Mouse (Mus musculus): ENCODE measurements around the gene Ppfia3. TPM values are rescaled to one million over a fixed set of nuclear protein-coding genes. Genes with fewer than 3 reads are reported as not detected.

Ppfia3 gene
- polyA plus RNA-seq, 1 experiment: 0.79 TPM

GRCm38 (mm10) chr7:45325800-45326199, 41.0 kb downstream of the Ppfia3 start:
- Histone ChIP-seq H3K4me1 (no peaks in the 10 kb centered on the region), H3K27me3 (replicated peaks) (peaks cover 36% of the 10 kb centered on the region), H3K36me3 (replicated peaks; ENCODE audit: low read length) (peaks cover 13% of the 10 kb centered on the region), H3K9me3 (peaks cover 47% of the 10 kb centered on the region), H3K4me3 (replicated peaks) (no peak overlapping the region)
- TF ChIP-seq GATA1 (IDR thresholded peaks at IDR 0.05; ENCODE audit: borderline replicate concordance, low read length) (no peak), FLI1 (IDR thresholded peaks at IDR 0.05; ENCODE audit: low read length) (no peak)

DNA sequence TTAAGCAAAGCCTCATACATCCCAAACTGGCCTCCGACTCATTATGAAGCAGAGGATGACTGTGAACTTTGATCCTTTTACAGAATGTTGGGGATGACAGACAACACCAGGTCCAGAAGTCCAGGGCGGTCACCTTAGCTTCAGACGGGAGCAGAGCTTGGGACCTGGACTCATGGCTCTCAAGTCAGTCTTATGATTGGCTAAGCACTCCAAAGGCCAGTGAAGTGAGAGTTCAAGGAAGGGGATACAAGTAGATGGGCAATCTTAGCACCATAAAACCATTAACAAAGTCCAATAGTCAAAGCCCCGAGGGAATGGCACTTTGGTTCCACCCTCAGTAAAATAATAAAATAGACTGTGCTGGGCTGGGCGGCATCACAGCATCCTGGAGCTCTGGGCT, 43.8 kb downstream of the Ppfia3 start:
- Histone ChIP-seq H3K4me3 (replicated peaks) (no peak overlapping the region), H3K36me3 (replicated peaks; ENCODE audit: low read length) (peaks cover 13% of the 10 kb centered on the region), H3K27me3 (replicated peaks) (peaks cover 49% of the 10 kb centered on the region), H3K4me1 (no peaks in the 10 kb centered on the region), H3K9me3 (peaks cover 47% of the 10 kb centered on the region)
- no peak for TF ChIP-seq FLI1 (IDR thresholded peaks at IDR 0.05; ENCODE audit: low read length)
- no peak for TF ChIP-seq GATA1 (IDR thresholded peaks at IDR 0.05; ENCODE audit: borderline replicate concordance, low read length)

GRCm38 (mm10) chr7:45322245-45322644, 44.6 kb downstream of the Ppfia3 start:
- H3K4me3 ChIP-seq (replicated peaks): no peak overlapping the region
- peaks cover 49% of the 10 kb centered on the region for H3K27me3 ChIP-seq (replicated peaks)
- TF ChIP-seq FLI1 (IDR thresholded peaks at IDR 0.05; ENCODE audit: low read length) (no peak), GATA1 (IDR thresholded peaks at IDR 0.05; ENCODE audit: borderline replicate concordance, low read length) (no peak)
- H3K4me1 ChIP-seq: no peaks in the 10 kb centered on the region
- H3K36me3 ChIP-seq (replicated peaks; ENCODE audit: low read length): peaks cover 13% of the 10 kb centered on the region
- peaks cover 41% of the 10 kb centered on the region for H3K9me3 ChIP-seq

GRCm38 (mm10) chr7:45316536-45316935, 50.3 kb downstream of the Ppfia3 start:
- Histone ChIP-seq H3K9me3 (peaks cover under 1% of the 10 kb centered on the region; the same call in 1 of the 2 replicates), H3K27me3 (replicated peaks) (peaks cover 51% of the 10 kb centered on the region), H3K4me1 (peaks cover 7% of the 10 kb centered on the region; the same call in 1 of the 2 replicates), H3K36me3 (replicated peaks; ENCODE audit: low read length) (no peaks in the 10 kb centered on the region), H3K4me3 (replicated peaks) (no peak overlapping the region)
- TF ChIP-seq GATA1 (IDR thresholded peaks at IDR 0.05; ENCODE audit: borderline replicate concordance, low read length) (no peak), FLI1 (IDR thresholded peaks at IDR 0.05; ENCODE audit: low read length) (no peak)

GRCm38 (mm10) chr7:45315182-45315701, 51.6 kb downstream of the Ppfia3 start:
- TF ChIP-seq GATA1 (IDR thresholded peaks at IDR 0.05; ENCODE audit: borderline replicate concordance, low read length): no peak
- TF ChIP-seq FLI1 (IDR thresholded peaks at IDR 0.05; ENCODE audit: low read length): no peak
- peaks cover 51% of the 10 kb centered on the region for H3K27me3 ChIP-seq (replicated peaks)
- peaks cover 7% of the 10 kb centered on the region; the same call in 1 of the 2 replicates for H3K4me1 ChIP-seq
- H3K36me3 ChIP-seq (replicated peaks; ENCODE audit: low read length): no peaks in the 10 kb centered on the region
- H3K9me3 ChIP-seq: no peaks in the 10 kb centered on the region
- H3K4me3 ChIP-seq (replicated peaks): no peak overlapping the region

DNA sequence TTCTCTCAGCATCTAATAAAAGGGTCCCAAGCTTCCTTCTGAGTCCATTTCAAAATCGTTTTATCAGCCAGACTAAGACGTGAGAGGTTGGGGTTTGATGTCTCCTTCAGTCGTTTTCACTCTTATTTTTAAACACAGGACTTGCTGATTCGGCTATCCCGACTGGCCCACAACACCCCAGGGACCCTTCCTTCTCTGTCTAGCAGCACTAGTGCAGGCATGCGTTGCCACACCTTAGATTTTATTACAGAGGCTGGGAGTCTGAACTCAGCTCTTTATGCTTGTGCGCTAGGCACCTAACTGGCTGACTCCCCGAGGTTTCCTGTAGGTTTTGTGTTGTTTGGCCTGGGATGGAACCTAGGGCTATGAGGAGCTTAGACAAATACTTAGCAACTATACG, 53.3 kb downstream of the Ppfia3 start:
- Histone ChIP-seq H3K4me1 (peaks cover 18% of the 10 kb centered on the region), H3K9me3 (no peaks in the 10 kb centered on the region), H3K36me3 (replicated peaks; ENCODE audit: low read length) (no peaks in the 10 kb centered on the region), H3K4me3 (replicated peaks) (no peak overlapping the region), H3K27me3 (replicated peaks) (peaks cover 36% of the 10 kb centered on the region)
- TF ChIP-seq GATA1 (IDR thresholded peaks at IDR 0.05; ENCODE audit: borderline replicate concordance, low read length): no peak
- TF ChIP-seq FLI1 (IDR thresholded peaks at IDR 0.05; ENCODE audit: low read length): no peak

DNA sequence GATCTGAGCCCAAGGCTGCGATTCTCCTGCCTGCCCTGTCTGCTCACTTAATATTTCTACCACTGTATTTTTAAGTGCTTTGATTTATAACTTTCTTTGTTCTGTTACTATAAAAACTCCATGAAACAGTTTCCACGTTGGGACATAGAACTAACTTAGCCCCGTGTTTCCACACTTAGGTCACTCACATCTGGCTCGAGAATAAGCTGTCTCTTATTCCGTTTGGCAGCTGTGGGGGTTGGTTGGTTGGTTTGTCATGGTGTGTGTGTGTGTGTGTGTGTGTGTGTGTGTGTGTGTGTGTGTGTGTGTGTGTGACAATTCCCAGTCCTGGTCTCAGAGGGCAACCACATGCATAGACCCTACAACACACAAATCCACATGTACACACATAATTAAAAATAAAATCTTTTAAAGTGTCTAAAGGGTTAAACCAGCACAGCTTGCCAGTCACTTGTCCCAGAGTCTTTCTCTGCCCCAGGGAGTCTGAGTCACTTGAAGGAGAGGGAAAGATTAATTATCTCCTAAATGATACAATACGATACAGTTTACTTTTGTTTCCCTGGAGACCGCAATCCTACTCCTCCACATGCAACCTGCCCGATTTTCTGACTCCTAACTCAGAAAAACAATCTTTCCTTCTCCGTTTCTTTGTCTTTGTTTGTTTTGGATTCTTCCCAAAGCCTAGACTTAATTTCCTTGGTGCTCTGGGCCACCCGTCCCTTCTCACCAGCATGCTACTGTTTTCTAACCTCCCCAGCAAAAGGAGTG, 53.9 kb downstream of the Ppfia3 start:
- H3K9me3 ChIP-seq: no peaks in the 10 kb centered on the region
- no peak overlapping the region for H3K4me3 ChIP-seq (replicated peaks)
- H3K27me3 ChIP-seq (replicated peaks): peaks cover 33% of the 10 kb centered on the region
- no peaks in the 10 kb centered on the region for H3K36me3 ChIP-seq (replicated peaks; ENCODE audit: low read length)
- peaks cover 25% of the 10 kb centered on the region for H3K4me1 ChIP-seq
- no peak for TF ChIP-seq FLI1 (IDR thresholded peaks at IDR 0.05; ENCODE audit: low read length)
- no peak for TF ChIP-seq GATA1 (IDR thresholded peaks at IDR 0.05; ENCODE audit: borderline replicate concordance, low read length)

DNA sequence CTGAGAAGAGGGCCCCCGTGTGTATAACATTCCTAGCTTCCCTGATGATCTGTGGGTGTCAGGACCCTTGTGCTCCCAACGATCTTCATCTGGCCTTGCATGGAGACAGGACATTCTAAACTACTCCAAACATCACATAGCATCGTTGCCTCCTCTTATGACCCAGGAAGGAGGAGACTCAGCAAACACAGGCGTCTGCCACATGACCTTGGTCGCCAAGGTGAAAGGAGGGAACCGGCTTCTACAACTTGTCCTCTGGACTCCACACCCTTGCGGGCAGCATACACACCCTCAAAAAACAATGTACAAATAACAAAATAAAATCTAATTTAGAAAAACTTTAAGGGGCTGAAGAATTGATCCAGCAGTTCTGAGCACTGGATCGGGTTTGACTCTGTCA, 54.8 kb downstream of the Ppfia3 start:
- H3K4me1 ChIP-seq: peaks cover 27% of the 10 kb centered on the region
- no peaks in the 10 kb centered on the region for H3K9me3 ChIP-seq
- H3K27me3 ChIP-seq (replicated peaks): peaks cover 29% of the 10 kb centered on the region
- no peaks in the 10 kb centered on the region for H3K36me3 ChIP-seq (replicated peaks; ENCODE audit: low read length)
- TF ChIP-seq FLI1 (IDR thresholded peaks at IDR 0.05; ENCODE audit: low read length) (no peak), GATA1 (IDR thresholded peaks at IDR 0.05; ENCODE audit: borderline replicate concordance, low read length) (no peak)
- no peak overlapping the region for H3K4me3 ChIP-seq (replicated peaks)

- Histone ChIP-seq H3K9me3 (no peaks in the 10 kb centered on the region), H3K4me1 (peaks cover 31% of the 10 kb centered on the region), H3K4me3 (replicated peaks) (no peak overlapping the region), H3K36me3 (replicated peaks; ENCODE audit: low read length) (peaks cover 4% of the 10 kb centered on the region), H3K27me3 (replicated peaks) (peaks cover 20% of the 10 kb centered on the region)
- TF ChIP-seq FLI1 (IDR thresholded peaks at IDR 0.05; ENCODE audit: low read length): no peak
Observed at GRCm38 (mm10) chr7:45309455-45309854, 57.4 kb downstream of the Ppfia3 start.

GRCm38 (mm10) chr7:45308551-45309240, 58.1 kb downstream of the Ppfia3 start:
- H3K4me3 ChIP-seq (replicated peaks): peak overlapping the region; percentile 83
- H3K36me3 ChIP-seq (replicated peaks; ENCODE audit: low read length): peaks cover 10% of the 10 kb centered on the region
- TF ChIP-seq GATA1 (IDR thresholded peaks at IDR 0.05; ENCODE audit: borderline replicate concordance, low read length) (no peak), FLI1 (IDR thresholded peaks at IDR 0.05; ENCODE audit: low read length) (no peak)
- peaks cover 31% of the 10 kb centered on the region for H3K4me1 ChIP-seq
- H3K27me3 ChIP-seq (replicated peaks): peaks cover 22% of the 10 kb centered on the region
- no peaks in the 10 kb centered on the region for H3K9me3 ChIP-seq

Measured in megakaryocyte, embryonic 14.5 days (primary cell).